Mouse (Mus musculus) adrenal gland, postnatal 10 days (tissue): ENCODE data around the gene Zfp341. TPM values are rescaled to one million over a fixed set of nuclear protein-coding genes. Genes with fewer than 3 reads are reported as not detected.
A peak's percentile ranks its signal among the peaks of the same experiment; 100 is the strongest.

Experiments used
- DNase-seq: peaks from one replicate; pipeline ENCODE4 v3.0.0; 2021; ENCODE audit warnings: mixed read lengths
- total RNA-seq, 2 experiments: library from RNA; stranded (reverse); gene quantifications; 2 replicates each; pipeline ENCODE4 v1.2.3; 2021

Gene Zfp341
- total RNA-seq, 2 experiments from 2014 or later = 2.5 to 2.7 TPM

DNA sequence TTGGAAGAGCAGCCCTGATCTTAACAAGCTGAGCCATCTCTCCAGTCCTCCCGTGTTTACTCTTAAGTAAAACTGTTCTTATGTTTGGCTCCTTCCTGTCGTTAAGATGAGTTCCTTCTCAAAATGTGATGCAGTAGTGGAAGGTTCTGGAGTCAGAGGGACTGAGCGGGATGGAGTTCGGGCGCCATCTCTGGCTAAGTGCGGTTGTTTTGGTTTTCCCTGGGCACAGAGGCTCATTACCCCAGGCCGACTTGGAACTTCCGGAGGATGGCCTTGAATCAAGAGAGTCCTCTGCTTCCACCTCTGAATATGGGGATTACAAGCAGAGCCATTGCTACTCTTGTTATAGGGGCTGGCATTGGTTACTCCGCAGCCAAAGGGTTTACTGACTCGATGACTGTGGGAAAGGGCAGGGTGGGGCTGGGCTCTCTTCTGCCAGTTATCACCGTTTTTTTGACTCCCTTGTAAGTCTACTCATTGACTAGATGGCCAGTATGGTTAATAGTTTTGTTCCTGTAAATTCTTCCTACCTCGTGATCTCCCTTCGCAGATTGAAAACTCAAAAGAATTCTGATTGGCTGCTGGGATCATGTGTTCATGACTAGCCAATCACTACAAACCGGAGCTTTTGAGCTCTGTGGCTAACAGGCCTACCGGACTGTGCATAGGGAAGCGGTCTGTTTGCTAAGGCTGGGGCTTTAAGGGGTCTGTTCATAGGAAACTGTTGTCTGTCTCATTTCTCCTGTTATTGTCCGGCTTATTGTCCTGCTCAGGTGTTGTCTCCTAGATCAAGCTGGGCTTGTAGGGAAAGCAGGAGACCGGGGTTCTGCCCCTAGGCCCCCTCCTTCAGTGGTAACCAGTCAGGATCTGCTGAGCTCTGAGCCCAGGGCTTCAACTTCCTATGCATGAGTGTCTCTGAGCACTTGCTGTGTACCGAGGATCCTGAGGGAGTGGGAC lies 63.8 kb downstream of the Zfp341 start:
- peak; percentile 58 for DNase-seq

DNA sequence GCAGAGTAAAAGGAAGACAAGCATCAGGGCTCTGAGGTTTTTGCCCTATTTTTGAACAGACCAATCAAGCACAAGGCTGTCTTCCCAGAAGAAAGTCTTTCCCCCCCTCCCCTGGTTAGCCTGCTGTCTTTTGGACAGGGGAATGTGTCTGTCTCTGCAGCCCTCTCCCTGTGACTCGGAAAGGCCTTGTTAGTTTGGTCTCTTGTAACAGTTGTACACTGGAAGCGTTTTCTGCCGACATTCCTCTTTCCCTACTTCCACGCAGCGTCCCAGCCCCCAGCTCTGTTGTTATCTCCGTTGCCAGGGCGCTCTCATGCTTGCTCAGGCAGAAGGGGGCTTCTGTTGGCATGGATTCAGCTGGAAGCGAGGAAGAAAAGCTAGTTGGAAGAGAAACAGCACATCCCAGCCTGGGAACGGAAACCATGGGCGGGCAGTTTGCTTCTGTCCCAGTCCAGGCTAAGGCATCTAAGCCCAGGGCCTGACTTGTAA lies 64.6 kb downstream of the Zfp341 start:
- peak; percentile 55 for DNase-seq

DNA sequence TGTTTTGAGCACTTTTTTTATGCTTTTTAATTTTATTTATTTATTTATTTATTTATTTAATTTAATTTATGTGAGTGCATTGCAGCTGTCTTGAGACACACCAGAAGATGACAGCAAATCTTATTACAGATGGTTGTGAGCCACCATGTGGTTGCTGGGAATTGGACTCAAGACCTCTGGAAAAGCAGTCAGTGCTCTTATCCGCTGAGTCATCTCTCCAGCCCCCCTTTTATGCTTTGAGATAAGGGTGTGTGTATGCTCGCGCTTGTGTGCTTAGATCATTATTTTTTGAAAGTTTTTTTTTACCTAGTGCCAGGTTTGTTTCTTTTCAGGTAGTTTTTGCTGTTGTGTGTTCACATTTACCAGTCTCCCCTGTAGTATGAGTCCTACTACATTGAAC lies 65.9 kb downstream of the Zfp341 start:
- DNase-seq = no peak

- no peak for DNase-seq
Observed at GRCm38 (mm10) chr2:154680337-154680736, 67.2 kb downstream of the Zfp341 start.

GRCm38 (mm10) chr2:154680941-154681340 lies 67.8 kb downstream of the Zfp341 start:
- DNase-seq = no peak

- no peak for DNase-seq
Observed at GRCm38 (mm10) chr2:154682712-154683111, 69.6 kb downstream of the Zfp341 start.

- no peak for DNase-seq
Observed at GRCm38 (mm10) chr2:154684901-154685470, 71.9 kb downstream of the Zfp341 start.

GRCm38 (mm10) chr2:154685772-154686171 lies 72.7 kb downstream of the Zfp341 start:
- DNase-seq = no peak

- DNase-seq = no peak
Observed at GRCm38 (mm10) chr2:154686819-154687218, 73.7 kb downstream of the Zfp341 start.

DNA sequence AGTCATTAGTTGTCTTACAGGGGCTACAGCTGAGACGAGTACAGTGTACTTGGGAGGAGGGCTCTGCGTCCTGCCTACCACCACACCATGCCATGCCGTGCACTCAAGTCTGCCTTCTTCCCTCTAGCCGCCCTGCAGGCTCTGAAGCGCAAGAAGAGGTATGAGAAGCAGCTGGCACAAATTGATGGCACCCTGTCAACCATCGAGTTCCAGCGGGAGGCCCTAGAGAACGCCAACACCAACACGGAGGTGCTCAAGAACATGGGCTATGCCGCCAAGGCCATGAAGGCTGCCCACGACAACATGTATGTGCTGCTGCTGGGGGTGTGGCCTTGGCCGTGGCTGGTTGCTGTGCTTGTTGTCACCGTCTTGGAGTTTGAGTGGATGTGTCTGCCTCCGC lies 76.3 kb downstream of the Zfp341 start:
- no peak for DNase-seq

DNA sequence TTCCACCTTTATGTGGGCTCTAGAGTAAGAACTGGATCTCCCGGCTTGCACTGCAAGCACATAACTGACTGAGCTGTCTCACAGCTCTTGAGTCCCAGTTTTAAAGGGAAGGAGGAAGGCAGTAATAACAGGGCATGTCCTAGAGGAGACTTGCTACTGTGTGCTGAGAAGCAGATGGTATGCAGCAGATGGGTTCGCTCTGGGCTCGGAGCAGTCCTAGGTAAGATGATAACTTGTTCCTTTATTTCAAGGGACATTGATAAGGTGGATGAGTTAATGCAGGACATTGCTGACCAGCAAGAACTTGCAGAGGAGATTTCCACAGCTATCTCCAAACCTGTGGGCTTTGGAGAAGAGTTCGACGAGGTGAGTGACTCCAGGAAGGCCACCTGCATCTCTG lies 77.9 kb downstream of the Zfp341 start:
- no peak for DNase-seq

DNA sequence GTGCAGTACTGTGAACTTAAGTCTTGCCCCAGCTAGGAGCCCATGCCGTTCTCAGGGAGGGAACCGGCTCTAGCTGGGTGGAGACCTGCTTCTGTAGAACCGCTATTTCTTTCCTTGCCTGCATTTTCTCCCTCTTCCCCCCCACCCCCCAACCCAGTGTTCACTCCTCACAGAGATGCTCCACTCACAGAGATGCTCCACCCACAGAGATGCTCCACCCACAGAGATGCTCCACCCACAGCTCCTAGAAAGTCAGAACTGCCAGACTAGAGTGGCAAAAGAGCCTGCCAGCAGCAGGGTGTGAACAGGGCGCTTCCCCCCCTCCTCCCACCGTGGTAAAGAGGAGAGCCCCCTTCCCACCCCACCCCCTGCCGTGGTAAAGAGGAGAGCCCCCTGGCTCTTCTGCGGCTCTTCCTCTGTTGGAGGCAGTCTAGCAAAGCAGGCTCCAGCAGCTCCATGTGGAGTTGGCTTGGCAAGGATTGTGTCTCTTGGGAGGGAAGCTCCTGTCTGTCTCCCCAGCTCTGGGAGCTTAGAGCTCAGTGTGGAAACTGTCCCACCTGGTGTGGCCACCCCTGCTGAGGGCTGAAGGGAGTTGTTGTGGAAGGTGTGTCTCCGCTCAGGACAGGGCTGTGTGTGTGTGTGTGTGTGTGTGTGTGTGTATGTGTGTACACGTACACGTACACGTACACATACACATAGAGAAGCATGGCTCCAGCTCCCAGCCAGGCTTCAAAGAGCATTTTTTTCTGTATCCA lies 80.3 kb downstream of the Zfp341 start:
- no peak for DNase-seq

DNA sequence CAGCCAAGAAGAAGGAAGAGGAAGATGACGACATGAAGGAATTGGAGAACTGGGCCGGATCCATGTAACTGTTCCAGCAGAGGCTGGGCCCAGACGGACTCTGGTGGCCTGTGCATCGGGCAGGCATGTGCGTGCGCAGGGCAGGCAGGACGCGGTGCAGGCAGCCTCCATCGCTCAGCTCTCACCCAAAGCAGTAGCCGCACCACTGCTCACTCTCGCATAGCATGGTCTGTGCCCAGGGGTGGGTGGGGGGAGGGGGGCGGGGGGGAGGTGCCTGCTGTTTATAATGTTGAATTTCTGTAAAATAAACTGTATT lies 80.8 kb downstream of the Zfp341 start:
- peak; percentile 47 for DNase-seq

- DNase-seq = no peak
Observed at GRCm38 (mm10) chr2:154695690-154696089, 82.6 kb downstream of the Zfp341 start.

Other genes starting within 250 kb of the Zfp341 start
- gene Cdk5rap1, start 240.3 kb upstream of the Zfp341 start, total RNA-seq = 10 to 100 TPM; 14.4 to 19.7 TPM
- gene Snta1, start 205.2 kb upstream of the Zfp341 start, total RNA-seq = 10 to 100 TPM; 29.0 to 31.9 TPM
- gene Cbfa2t2, start 176.8 kb upstream of the Zfp341 start, total RNA-seq = 10 to 100 TPM; 23.9 to 35.6 TPM
- gene 1700003F12Rik, start 66.2 kb upstream of the Zfp341 start, total RNA-seq = under 1 TPM; 0.61 to 0.81 TPM
- gene Actl10, start 61.5 kb upstream of the Zfp341 start, total RNA-seq = not detected
- gene Necab3, start 54.4 kb upstream of the Zfp341 start, total RNA-seq = 1 to 10 TPM; 2.0 to 2.7 TPM
- 10 to 100 TPM; 12.8 to 14.1 TPM for gene E2f1, start 43.4 kb upstream of the Zfp341 start, total RNA-seq
- 10 to 100 TPM; 45.5 to 53.0 TPM for gene Pxmp4, start 9.6 kb upstream of the Zfp341 start, total RNA-seq
- not detected for gene 4930519P11Rik, start 140 bp downstream of the Zfp341 start, total RNA-seq
- gene Chmp4b, start 38.4 kb downstream of the Zfp341 start, total RNA-seq = 100 to 1,000 TPM; 174 to 180 TPM
- not detected for gene Gm14214, start 156.7 kb downstream of the Zfp341 start, total RNA-seq
- gene Raly, start 177.8 kb downstream of the Zfp341 start, total RNA-seq = 100 to 1,000 TPM; 170 to 177 TPM
- gene a, start 178.1 kb downstream of the Zfp341 start, total RNA-seq = not detected